Mouse (Mus musculus) embryonic facial prominence, embryonic 10.5 days (tissue): Measurements from ENCODE around the gene Mms19. TPM values are rescaled to one million over a fixed set of nuclear protein-coding genes. Genes with fewer than 3 reads are reported as not detected.

ENCODE experiments used
- DNase-seq: peaks from one replicate; pipeline ENCODE4 v3.0.0-alpha.2; 2017; ENCODE audit warnings: low spot score
- H3K27ac ChIP-seq: fragments of 300-500 bp; sonication (generic); replicated peaks from 2 replicates; pipeline ENCODE4 v1.5.1; 2016; ENCODE audit warnings: mild to moderate bottlenecking
- H3K27me3 ChIP-seq: fragments of 300-500 bp; sonication (generic); replicated peaks from 2 replicates; pipeline ENCODE4 v1.6.1; 2016; ENCODE audit warnings: low read depth, mild to moderate bottlenecking; ENCODE audit not compliant: poor library complexity, severe bottlenecking
- H3K36me3 ChIP-seq: fragments of 300-500 bp; sonication (generic); replicated peaks from 2 replicates; pipeline ENCODE4 v1.6.1; 2016; ENCODE audit warnings: mild to moderate bottlenecking, moderate library complexity
- H3K4me1 ChIP-seq: fragments of 300-500 bp; sonication (generic); 2 replicates; pipeline ENCODE4 v1.6.1; 2016
- H3K4me3 ChIP-seq: fragments of 300-500 bp; sonication (generic); 2 replicates; pipeline ENCODE4 v1.5.1; 2016; ENCODE audit warnings: mild to moderate bottlenecking, moderate library complexity
- H3K9me3 ChIP-seq: fragments of 300-500 bp; sonication (generic); 2 replicates; pipeline ENCODE4 v1.6.1; 2016; ENCODE audit warnings: mild to moderate bottlenecking
- WGBS: fragments of 180-500 bp; shearing (Covaris S2); methylation state at CpG from one replicate; pipeline ENCODE4 v1.1.7; 2016; 5-methylcytosine and 5-hydroxymethylcytosine counted together
- polyA plus RNA-seq: library from polyadenylated mRNA; unstranded; fragments of >200 nt; fragmentation: Nextera tagmentation; extraction: Ambion mirVana; gene quantifications from 2 replicates; pipeline ENCODE4 v1.2.1, GENCODE M21; 2016

The Mms19 gene
- polyA plus RNA-seq, 1 experiment from 2014 or later = 45.0 TPM

DNA sequence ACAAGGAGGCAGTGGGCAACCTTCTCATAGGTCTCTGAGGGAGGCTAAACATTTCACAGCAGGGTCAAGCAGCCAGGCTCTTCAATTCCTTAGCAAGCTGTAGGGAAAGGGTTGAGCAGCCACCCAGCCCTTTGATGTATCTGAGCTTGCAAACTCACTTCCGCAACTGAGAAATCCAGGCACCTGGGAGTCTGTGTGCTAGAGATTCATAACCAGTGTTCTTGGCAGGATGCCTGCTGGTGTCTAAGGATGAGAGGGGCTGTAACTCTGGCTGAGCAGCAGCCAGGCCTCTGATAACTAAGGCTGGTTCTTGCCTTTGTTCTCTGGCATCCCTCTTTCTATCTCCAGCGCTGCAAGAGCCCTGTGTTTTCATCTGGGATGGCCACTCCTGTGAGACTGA is 79.3 kb downstream of the Mms19 start:
- H3K4me3 ChIP-seq = no peak overlapping the region
- no peaks in the 10 kb centered on the region for H3K27me3 ChIP-seq
- no peaks in the 10 kb centered on the region for H3K36me3 ChIP-seq
- no peak for DNase-seq
- 61% methylated on average over 2 of the region's 2 CpGs for WGBS
- no peak overlapping the region for H3K27ac ChIP-seq
- no peaks in the 10 kb centered on the region for H3K9me3 ChIP-seq
- no peaks in the 10 kb centered on the region for H3K4me1 ChIP-seq

DNA sequence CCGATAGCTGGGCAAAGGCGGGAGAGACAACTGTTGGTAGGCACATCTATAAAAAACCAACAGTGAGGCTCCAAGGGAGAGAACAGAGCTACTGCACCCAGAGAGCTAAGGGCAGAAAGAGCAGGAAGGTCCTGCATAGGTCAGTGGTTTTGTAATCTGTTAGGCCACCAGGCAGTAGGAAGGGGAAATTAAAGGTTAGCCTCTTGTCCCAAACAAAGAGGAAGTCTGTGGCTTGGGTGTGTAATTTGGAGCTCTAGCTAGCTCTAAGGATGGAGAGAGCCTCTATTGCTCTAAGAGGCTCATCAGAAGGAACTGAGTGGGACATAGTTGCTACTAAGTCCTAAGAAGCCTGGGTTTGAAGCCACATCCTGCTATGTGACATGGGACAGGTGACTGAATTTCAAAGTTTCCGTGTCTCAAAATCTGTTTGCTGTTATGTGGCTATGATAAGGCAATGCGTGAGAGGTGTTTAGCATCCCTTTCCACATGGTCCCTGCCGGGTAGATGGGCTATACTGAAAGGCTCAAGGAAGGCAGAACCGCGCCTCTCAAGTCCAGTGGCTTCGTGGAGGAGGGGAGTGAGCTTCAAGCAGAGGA is 80.4 kb downstream of the Mms19 start:
- no peaks in the 10 kb centered on the region for H3K36me3 ChIP-seq
- no peak for DNase-seq
- no peak overlapping the region for H3K27ac ChIP-seq
- 85% methylated on average over 8 of the region's 8 CpGs for WGBS
- no peak overlapping the region for H3K4me3 ChIP-seq
- no peaks in the 10 kb centered on the region for H3K27me3 ChIP-seq
- H3K9me3 ChIP-seq = no peaks in the 10 kb centered on the region
- H3K4me1 ChIP-seq = peaks cover 5% of the 10 kb centered on the region

DNA sequence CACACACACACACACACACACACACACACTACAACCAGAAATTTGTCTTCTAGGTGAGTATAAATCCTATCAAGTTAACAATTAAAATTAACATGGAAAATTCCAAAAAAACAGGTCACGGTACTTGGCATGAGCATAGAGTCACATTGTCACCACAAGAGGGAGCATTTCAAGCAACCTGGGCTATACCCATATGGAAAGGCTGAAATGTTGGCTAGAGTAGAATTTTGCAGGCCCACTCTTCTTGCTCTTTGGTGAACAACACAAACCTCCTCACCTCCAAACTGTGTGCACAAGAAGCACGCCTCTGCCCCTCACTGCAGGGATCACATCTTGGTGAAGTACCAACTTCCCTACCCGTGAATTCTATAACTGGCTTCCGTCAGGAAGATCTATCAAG is 82.1 kb downstream of the Mms19 start:
- no peaks in the 10 kb centered on the region for H3K9me3 ChIP-seq
- no peak overlapping the region for H3K4me3 ChIP-seq
- WGBS = 50% methylated on average over 4 of the region's 4 CpGs
- no peaks in the 10 kb centered on the region for H3K27me3 ChIP-seq
- peak; percentile 32 for DNase-seq
- no peak overlapping the region for H3K27ac ChIP-seq
- H3K4me1 ChIP-seq = peaks cover 17% of the 10 kb centered on the region
- H3K36me3 ChIP-seq = no peaks in the 10 kb centered on the region

DNA sequence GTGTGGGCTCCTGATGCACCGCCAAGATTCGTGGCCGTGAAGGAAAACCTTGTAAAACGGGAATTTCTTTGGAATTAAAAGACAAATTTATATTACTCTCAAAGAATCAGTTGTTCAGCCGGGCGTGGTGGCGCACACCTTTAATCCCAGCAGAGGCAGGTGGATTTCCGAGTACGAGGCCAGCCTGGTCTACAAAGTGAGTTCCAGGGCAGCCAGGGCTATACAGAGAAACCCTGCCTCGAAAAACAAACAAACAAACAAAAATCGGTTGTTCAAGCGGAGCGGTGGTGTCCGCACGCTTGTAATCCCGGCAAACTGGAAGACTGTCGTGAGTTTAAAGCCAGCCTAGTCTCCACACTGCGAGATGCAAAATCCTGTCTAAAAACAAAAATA is 84.6 kb downstream of the Mms19 start:
- Histone ChIP-seq H3K27ac (peak overlapping the region; percentile 31; the same call in 1 of the 2 replicates), H3K9me3 (no peaks in the 10 kb centered on the region), H3K4me3 (peak overlapping the region; percentile 85), H3K27me3 (no peaks in the 10 kb centered on the region), H3K36me3 (peaks cover 13% of the 10 kb centered on the region), H3K4me1 (peaks cover 17% of the 10 kb centered on the region)
- 17% methylated on average over 18 of the region's 18 CpGs for WGBS
- DNase-seq = no peak

DNA sequence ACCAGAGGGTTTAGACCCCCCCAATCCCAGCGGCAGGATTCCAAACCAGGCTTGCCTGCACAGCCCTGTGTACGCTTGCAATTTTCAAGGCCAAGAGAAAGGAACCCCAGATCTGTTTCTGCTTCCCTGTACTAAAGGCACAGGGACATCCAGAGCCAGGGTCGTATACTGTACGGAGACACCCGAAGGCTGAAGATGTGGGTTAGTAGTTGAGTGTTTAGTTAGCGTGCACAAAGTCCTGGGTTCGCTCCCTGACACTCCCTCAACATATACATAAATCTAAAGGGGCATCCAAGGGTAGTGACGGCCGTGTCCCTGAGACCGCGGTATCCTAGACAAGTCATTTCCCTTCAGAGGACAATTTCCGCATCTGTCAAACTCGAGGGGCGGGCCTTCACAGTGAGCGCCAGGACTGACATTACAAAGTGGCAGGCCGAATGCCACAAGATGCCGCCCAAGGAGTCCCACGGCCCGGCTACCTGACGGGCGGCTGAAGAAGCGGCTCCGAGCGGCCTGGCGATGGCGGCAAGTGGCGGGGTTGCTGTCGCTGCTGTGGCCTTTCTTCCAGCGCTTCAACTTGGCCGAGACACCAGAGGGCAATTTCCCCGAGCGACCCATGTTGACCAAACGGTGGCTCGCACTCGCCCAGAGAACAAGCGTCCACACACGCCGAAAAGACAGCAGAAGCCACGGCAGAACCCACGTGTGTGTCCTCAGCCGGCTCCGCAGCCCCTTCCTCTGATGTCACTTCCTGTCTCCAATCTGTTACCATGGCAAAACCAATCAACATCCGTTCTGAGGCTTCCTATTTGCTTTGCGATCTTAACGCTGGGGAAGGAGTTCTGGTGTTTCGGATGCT is 85.3 kb downstream of the Mms19 start, which contains the start of gene Rrp12:
Rrp12 (minus strand) TSS at position 714 of the 859 bp plus-strand sequence.
- DNase-seq = peak; percentile 86
- H3K9me3 ChIP-seq = no peaks in the 10 kb centered on the region

DNA sequence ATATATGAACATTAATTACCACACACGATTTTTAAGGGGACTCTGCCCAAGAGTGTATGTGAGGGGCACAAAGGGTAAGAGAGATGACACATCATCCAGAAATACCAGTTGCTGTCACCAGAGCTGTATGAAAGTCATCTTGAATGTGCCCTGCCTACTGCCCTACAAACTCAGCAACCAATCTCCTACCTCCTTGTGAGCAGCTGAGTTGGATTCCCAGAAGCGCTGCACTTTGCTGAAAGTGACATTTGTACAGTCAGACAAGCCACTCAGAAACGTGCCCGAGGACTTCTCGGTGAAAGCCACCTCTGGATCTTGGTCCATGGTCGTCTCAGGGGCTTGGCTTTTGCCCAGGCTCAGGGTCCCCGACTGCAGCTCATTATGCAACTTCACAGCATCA is 86.0 kb downstream of the Mms19 start:
- no peak for DNase-seq
- no peaks in the 10 kb centered on the region for H3K9me3 ChIP-seq
- H3K36me3 ChIP-seq = peaks cover 26% of the 10 kb centered on the region
- H3K27ac ChIP-seq = no peak overlapping the region
- WGBS = 53% methylated on average over 7 of the region's 7 CpGs
- H3K4me3 ChIP-seq = peak overlapping the region; percentile 85
- peaks cover 17% of the 10 kb centered on the region for H3K4me1 ChIP-seq
- H3K27me3 ChIP-seq = no peaks in the 10 kb centered on the region

More for the DNA sequence above, 85.3 kb downstream of the Mms19 start, which contains the start of gene Rrp12:
- 2% methylated on average over 46 of the region's 46 CpGs for WGBS
- Histone ChIP-seq H3K27ac (peak within 1 kb of the TSS; percentile 44; the same call in 1 of the 2 replicates), H3K36me3 (peaks cover 19% of the 10 kb centered on the region), H3K4me3 (peak within 1 kb of the TSS; percentile 85), H3K4me1 (peaks cover 17% of the 10 kb centered on the region), H3K27me3 (no peaks in the 10 kb centered on the region)

Other genes starting within 250 kb of the Mms19 start
- 2.3 and 3.9 TPM in 2 replicates for gene Slit1, start 237.5 kb downstream of the Mms19 start, polyA plus RNA-seq
- 45.2 and 46.2 TPM in 2 replicates for gene Arhgap19, start 179.1 kb downstream of the Mms19 start, polyA plus RNA-seq
- gene Frat1, start 151.2 kb downstream of the Mms19 start, polyA plus RNA-seq = 9.1 and 9.2 TPM in 2 replicates
- 3.8 and 4.3 TPM in 2 replicates for gene Frat2, start 133.0 kb downstream of the Mms19 start, polyA plus RNA-seq
- gene Rrp12, start 85.0 kb downstream of the Mms19 start, polyA plus RNA-seq = 36.3 and 38.9 TPM in 2 replicates
- gene Pgam1, start 69.2 kb downstream of the Mms19 start, polyA plus RNA-seq = 1,003 and 1,124 TPM in 2 replicates
- gene Exosc1, start 47.7 kb downstream of the Mms19 start, polyA plus RNA-seq = 94.3 and 96.8 TPM in 2 replicates
- gene Zdhhc16, start 47.7 kb downstream of the Mms19 start, polyA plus RNA-seq = 85.4 and 85.7 TPM in 2 replicates
- gene Ubtd1, start 606 bp upstream of the Mms19 start, polyA plus RNA-seq = 13.2 and 13.5 TPM in 2 replicates
- gene Ankrd2, start 54.8 kb upstream of the Mms19 start, polyA plus RNA-seq = 0.22 TPM in 1 of 2 replicates, not detected in the other
- 1.1 and 1.3 TPM in 2 replicates for gene Hoga1, start 64.5 kb upstream of the Mms19 start, polyA plus RNA-seq
- gene 4933411K16Rik, start 71.1 kb upstream of the Mms19 start, polyA plus RNA-seq = 0.17 TPM in 1 of 2 replicates, not detected in the other
- 47.9 and 48.1 TPM in 2 replicates for gene Morn4, start 105.2 kb upstream of the Mms19 start, polyA plus RNA-seq
- 28.0 and 30.2 TPM in 2 replicates for gene Pi4k2a, start 109.3 kb upstream of the Mms19 start, polyA plus RNA-seq
- gene Avpi1, start 147.9 kb upstream of the Mms19 start, polyA plus RNA-seq = 23.5 and 24.5 TPM in 2 replicates
- gene Marveld1, start 166.2 kb upstream of the Mms19 start, polyA plus RNA-seq = 3.9 and 4.0 TPM in 2 replicates
- 32.0 and 33.0 TPM in 2 replicates for gene Zfyve27, start 182.8 kb upstream of the Mms19 start, polyA plus RNA-seq
- gene Sfrp5, start 221.1 kb upstream of the Mms19 start, polyA plus RNA-seq = 0.58 and 0.72 TPM in 2 replicates